Mouse (Mus musculus) E14TG2a.4 (cell line): Measurements from ENCODE around the gene Gpn2.

Source experiments
- H3K27me3 ChIP-seq: 2 replicates; pipeline ENCODE4 v1.6.1; 2014; ENCODE audit warnings: low read length, control low read depth; ENCODE audit not compliant: insufficient read depth
- H3K36me3 ChIP-seq: 2 replicates; pipeline ENCODE4 v1.6.1; 2014; ENCODE audit warnings: low read length, control low read depth; ENCODE audit not compliant: insufficient read depth
- H3K4me1 ChIP-seq: replicated peaks from 2 replicates; pipeline ENCODE4 v1.6.1; 2014; ENCODE audit warnings: low read depth, low read length, control low read depth
- H3K4me3 ChIP-seq: replicated peaks from 2 replicates; pipeline ENCODE4 v1.5.1; 2014; ENCODE audit warnings: mild to moderate bottlenecking, low read length
- H3K9me3 ChIP-seq: 2 replicates; pipeline ENCODE4 v1.6.1; 2014; ENCODE audit warnings: low read length, control low read depth
- CTCF ChIP-seq: conservative IDR thresholded peaks from 2 replicates; pipeline ENCODE4 v1.5.1; 2014; ENCODE audit warnings: low read length
- NANOG ChIP-seq: IDR thresholded peaks from 2 replicates; pipeline ENCODE4 v1.6.1; 2014; ENCODE audit warnings: borderline replicate concordance, low read length, mixed read lengths
- POU5F1 ChIP-seq: IDR thresholded peaks from 2 replicates; pipeline ENCODE4 v1.6.1; 2014; ENCODE audit warnings: low read length, borderline replicate concordance

Gpn2 gene

DNA sequence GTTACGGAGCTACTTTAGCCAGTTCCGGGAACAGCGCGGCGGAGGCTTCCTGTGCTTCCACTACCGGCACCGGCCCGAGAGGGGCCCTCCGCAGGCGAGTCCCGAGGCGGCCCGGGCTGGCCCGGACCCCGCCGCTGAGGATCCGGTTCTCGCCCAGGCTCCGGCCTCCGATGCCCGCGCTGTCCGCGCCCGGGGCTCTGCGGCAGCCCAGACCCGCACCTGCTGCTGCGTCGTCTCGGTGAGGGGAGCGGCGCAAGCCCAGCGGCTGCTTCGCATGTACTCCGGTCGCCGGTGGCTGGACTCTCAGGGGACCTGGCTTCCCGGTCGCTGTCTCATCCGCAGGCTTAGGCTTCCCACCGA, 9.3 kb upstream of the Gpn2 start:
- H3K9me3 ChIP-seq: no peaks in the 10 kb centered on the region
- no peak for TF ChIP-seq POU5F1
- no peak for TF ChIP-seq CTCF
- TF ChIP-seq NANOG: no peak
- peak overlapping the region; percentile 99 for H3K4me3 ChIP-seq
- H3K36me3 ChIP-seq: peaks cover 22% of the 10 kb centered on the region
- no peaks in the 10 kb centered on the region for H3K27me3 ChIP-seq
- H3K4me1 ChIP-seq: peaks cover 50% of the 10 kb centered on the region

DNA sequence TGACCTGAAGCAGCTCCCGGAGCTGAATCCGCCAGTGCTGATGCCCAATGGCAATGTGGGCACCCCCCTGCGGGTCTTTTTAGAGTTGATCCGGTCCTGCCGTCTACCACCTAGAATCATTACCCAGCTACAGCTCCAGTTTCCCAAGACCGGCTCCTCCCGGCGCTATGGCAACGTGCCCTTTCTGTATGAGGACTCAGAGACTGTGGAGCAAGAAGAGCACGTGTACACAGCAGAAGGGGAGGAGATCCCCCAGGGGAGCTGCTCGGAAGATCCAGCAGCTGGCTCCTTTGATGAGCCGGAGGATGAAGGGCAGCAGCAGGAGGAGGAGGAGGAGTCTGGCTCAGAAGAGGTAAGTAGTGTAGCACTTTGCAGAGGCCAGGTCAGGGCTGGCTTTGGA, 6.2 kb upstream of the Gpn2 start:
- TF ChIP-seq NANOG (no peak), POU5F1 (no peak), CTCF (no peak)
- Histone ChIP-seq H3K9me3 (no peaks in the 10 kb centered on the region), H3K27me3 (no peaks in the 10 kb centered on the region), H3K4me1 (peaks cover 47% of the 10 kb centered on the region), H3K4me3 (peak overlapping the region; percentile 48), H3K36me3 (peaks cover 54% of the 10 kb centered on the region)

DNA sequence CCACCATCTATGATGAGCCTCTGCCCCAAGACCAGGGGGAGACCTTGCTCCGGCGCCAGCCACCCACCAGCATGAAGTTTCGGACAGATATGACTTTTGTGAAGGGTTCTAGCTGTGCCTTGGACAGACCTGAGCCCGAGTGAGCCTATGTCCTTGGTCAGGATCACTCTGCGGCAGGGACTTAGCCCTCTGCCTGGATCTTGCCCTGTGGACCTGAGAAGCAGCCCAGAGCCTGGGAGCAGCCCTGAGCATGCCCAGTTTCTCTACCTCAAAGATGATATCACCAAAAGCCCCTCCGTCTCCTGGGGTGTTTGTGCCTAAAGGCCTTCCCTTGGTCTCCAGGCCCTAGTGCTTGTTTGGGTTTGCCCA, 488 bp upstream of the Gpn2 start:
- Histone ChIP-seq H3K36me3 (peaks cover 80% of the 10 kb centered on the region), H3K4me3 (peak overlapping the region; percentile 97), H3K4me1 (peaks cover 58% of the 10 kb centered on the region), H3K27me3 (no peaks in the 10 kb centered on the region), H3K9me3 (no peaks in the 10 kb centered on the region)
- TF ChIP-seq POU5F1: no peak
- no peak for TF ChIP-seq NANOG
- TF ChIP-seq CTCF: no peak

DNA sequence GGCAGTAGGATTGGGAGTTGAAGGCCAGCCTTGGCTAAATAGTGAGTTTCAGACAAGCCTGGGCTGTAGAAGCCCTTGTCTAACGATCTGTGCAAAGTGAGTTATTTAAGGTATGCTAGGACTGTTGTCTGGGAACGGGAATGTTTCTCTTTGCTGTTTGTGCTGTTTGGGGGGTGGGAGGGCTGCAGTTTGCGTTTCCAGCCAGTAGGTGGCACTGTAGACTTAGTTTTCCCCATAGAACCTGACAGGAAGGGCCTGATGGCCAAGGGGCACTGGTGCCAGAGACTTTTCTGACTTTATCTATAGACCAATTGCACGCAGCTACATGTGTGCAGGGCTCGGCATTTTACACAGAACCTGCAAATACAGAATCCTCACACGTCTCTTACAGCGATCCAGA, 8.4 kb downstream of the Gpn2 start:
- TF ChIP-seq CTCF (peak; percentile 67), POU5F1 (no peak)
- no peak overlapping the region for H3K4me3 ChIP-seq
- H3K27me3 ChIP-seq: no peaks in the 10 kb centered on the region
- H3K9me3 ChIP-seq: no peaks in the 10 kb centered on the region
- peaks cover 51% of the 10 kb centered on the region for H3K36me3 ChIP-seq
- peaks cover 66% of the 10 kb centered on the region for H3K4me1 ChIP-seq

DNA sequence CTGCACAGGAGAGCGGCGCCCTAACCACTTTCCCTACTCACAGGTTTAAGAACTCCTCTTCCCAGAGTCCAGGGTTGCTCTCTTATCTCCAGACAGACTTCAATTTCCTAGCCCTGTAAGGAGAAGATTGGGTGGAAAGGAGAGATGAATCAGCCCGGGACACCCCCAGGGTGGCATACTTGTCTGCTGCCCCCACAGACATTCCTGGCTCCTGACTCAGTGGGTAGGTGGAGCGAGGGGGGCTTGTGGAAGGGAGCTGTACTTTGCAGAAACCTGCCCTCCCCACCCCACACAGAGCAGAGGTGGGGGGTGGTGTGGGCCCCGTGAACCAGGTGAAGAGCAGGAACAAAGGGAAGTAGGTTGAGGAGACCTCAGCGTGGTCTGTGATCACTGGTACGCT, 11.4 kb downstream of the Gpn2 start:
- Histone ChIP-seq H3K27me3 (no peaks in the 10 kb centered on the region), H3K9me3 (no peaks in the 10 kb centered on the region), H3K36me3 (peaks cover 22% of the 10 kb centered on the region), H3K4me1 (peaks cover 64% of the 10 kb centered on the region), H3K4me3 (peak overlapping the region; percentile 43; the same call in 1 of the 2 replicates)
- TF ChIP-seq CTCF: no peak
- no peak for TF ChIP-seq NANOG
- TF ChIP-seq POU5F1: no peak

DNA sequence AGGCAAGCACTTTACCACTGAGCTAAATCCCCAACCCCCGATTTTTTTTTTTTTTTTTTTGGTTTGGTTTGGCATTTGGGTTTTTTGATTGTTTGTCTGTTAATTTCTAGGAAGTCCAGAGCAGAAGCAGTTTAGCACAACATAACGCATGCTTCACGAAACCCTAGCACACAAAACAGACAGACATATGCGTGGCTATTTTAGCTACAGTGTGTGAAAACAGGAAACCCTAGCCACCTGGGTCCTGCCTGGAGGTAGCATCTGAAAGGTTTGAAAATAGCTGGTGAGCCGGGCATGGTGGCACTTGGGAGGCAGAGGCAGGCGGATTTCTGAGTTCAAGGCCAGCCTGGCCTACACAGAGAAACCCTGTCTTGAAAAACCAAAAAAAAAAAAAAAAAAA, 11.9 kb downstream of the Gpn2 start:
- Histone ChIP-seq H3K9me3 (no peaks in the 10 kb centered on the region), H3K36me3 (peaks cover 16% of the 10 kb centered on the region), H3K4me3 (no peak overlapping the region), H3K4me1 (peaks cover 66% of the 10 kb centered on the region), H3K27me3 (peaks cover 2% of the 10 kb centered on the region; the same call in 1 of the 2 replicates)
- TF ChIP-seq CTCF (no peak), POU5F1 (no peak), NANOG (no peak)

DNA sequence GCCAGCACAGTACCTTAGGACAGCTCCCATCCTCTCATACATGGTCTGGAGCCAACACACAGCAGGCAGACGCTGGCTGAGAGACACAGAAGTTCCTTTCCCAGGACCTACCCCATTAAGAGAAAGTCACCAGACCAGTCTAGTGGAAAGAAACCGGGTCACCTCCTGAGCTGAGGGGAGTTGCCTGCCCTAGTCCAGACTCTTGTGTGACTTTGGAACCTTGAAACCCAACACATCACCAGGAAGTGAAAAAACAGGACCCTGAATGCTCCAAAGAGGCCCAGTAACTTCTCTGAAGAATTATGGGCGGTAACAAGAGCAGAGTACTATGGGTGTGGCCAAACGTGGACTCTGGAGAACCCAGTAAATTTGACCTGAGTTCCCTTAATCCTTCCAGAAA, 14.5 kb downstream of the Gpn2 start:
- TF ChIP-seq NANOG (no peak), POU5F1 (no peak), CTCF (no peak)
- peak overlapping the region; percentile 78 for H3K4me3 ChIP-seq
- H3K27me3 ChIP-seq: peaks cover 2% of the 10 kb centered on the region; the same call in 1 of the 2 replicates
- H3K4me1 ChIP-seq: peaks cover 76% of the 10 kb centered on the region
- peaks cover 12% of the 10 kb centered on the region for H3K36me3 ChIP-seq
- H3K9me3 ChIP-seq: no peaks in the 10 kb centered on the region

DNA sequence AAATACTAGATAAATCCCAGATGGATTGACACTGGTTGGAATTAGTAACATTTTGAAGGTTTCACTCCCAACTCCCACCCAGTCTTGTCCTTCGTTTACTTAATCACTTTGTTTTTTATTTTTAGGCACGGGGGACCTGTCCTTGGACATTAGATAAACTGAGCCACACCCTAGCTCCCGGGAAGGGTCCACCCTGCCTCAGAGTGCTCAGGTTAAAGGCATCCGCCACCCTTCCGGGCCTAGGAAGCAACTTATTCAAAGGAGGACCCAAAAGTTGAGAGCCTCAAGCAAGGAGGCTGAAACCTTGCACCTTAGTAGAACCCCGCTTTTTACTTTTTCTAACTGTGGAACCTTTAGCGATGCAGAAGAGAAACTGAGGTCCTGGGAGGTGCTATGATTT, 15.0 kb downstream of the Gpn2 start:
- Histone ChIP-seq H3K4me3 (peak overlapping the region; percentile 78), H3K36me3 (peaks cover 17% of the 10 kb centered on the region), H3K9me3 (no peaks in the 10 kb centered on the region), H3K4me1 (peaks cover 81% of the 10 kb centered on the region), H3K27me3 (peaks cover 2% of the 10 kb centered on the region; the same call in 1 of the 2 replicates)
- TF ChIP-seq CTCF (no peak), POU5F1 (no peak), NANOG (no peak)

DNA sequence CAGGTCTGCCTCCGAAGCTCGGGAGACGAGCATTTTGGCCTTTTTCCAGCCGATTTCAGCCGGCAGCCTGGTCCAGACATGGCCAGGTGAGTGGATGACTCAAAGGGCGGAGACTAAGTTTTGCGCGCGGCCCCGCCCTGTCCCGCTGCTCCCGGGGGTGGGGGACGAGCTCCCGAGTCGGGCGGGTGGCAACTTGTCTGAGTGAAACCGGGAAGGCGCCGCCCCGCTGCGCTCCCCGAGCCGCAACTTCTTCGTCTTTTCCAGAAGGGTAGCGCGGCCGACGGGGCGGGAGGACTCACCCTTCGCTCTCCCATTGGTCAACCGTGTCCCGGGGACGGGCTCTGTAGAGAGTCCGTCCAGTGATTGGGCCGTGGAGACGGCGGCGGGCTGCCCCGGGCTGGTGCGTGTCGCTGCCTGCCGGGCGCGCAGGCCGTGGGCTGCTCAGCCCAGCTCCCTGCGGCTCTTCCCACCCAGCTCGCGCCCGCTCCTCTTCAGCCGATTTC, 15.5 kb downstream of the Gpn2 start:
- TF ChIP-seq POU5F1: no peak
- no peak for TF ChIP-seq CTCF
- TF ChIP-seq NANOG: no peak
- Histone ChIP-seq H3K27me3 (peaks cover 2% of the 10 kb centered on the region; the same call in 1 of the 2 replicates), H3K4me3 (peak overlapping the region; percentile 78), H3K9me3 (no peaks in the 10 kb centered on the region), H3K36me3 (peaks cover 19% of the 10 kb centered on the region), H3K4me1 (peaks cover 84% of the 10 kb centered on the region)
